Mouse (Mus musculus) liver, embryonic 14.5 days (tissue): Measurements from ENCODE around the gene Gm10647. TPM values are rescaled to one million over a fixed set of nuclear protein-coding genes. Genes with fewer than 3 reads are reported as not detected.
A peak's percentile ranks its signal among the peaks of the same experiment; 100 is the strongest.

ENCODE experiments used
- ATAC-seq: fragments of 200-750 bp; cut with Nextera tagmentation; 2 replicates; pipeline ENCODE4 v1.8.0; 2017; ENCODE audit warnings: moderate number of reproducible peaks, mild to moderate bottlenecking, moderate library complexity; ENCODE audit not compliant: insufficient read depth
- DNase-seq, 3 experiments: peaks; one replicate each; pipeline ENCODE4 v3.0.0-alpha.2; 2012 to 2013; ENCODE audit warnings: low read depth in 3 of 3, low spot score in 3 of 3
- H3K27ac ChIP-seq: fragments of 300-500 bp; sonication (generic); 2 replicates; pipeline ENCODE4 v1.5.1; 2014; ENCODE audit warnings: moderate library complexity, mild to moderate bottlenecking, control low read depth, inconsistent platforms
- H3K27me3 ChIP-seq: fragments of 300-500 bp; sonication (generic); 2 replicates; pipeline ENCODE4 v1.6.1; 2014; ENCODE audit warnings: mild to moderate bottlenecking, low read length, moderate library complexity; ENCODE audit not compliant: control insufficient read depth, insufficient read depth
- H3K36me3 ChIP-seq: fragments of 300-500 bp; sonication (generic); replicated peaks from 2 replicates; pipeline ENCODE4 v1.6.1; 2014; ENCODE audit warnings: low read depth; ENCODE audit not compliant: control insufficient read depth, insufficient read depth
- H3K4me1 ChIP-seq, 2 experiments: fragments of 200-500 bp in 1 of 2; fragments of 300-500 bp in 1 of 2; sonication (generic) in 1 of 2; replicated peaks; 2 replicates each; pipeline ENCODE4 v1.6.1; 2012 to 2014; ENCODE audit warnings: antibody characterized with exemption in 1 of 2, inconsistent platforms in 1 of 2, low read length in 1 of 2; ENCODE audit not compliant: control insufficient read depth in 2 of 2, insufficient read depth in 2 of 2
- H3K4me2 ChIP-seq: fragments of 300-500 bp; sonication (generic); 2 replicates; pipeline ENCODE4 v1.6.1; 2014; ENCODE audit warnings: low read depth, mild to moderate bottlenecking, control low read depth, moderate library complexity
- H3K4me3 ChIP-seq, 2 experiments: fragments of 200-500 bp in 1 of 2; fragments of 300-500 bp in 1 of 2; sonication (generic) in 1 of 2; 2 replicates each; pipeline ENCODE4 v1.5.1; 2012 to 2014; ENCODE audit warnings: low read depth in 2 of 2, low read length in 2 of 2, mild to moderate bottlenecking in 2 of 2, control low read depth in 1 of 2, inconsistent platforms in 1 of 2, moderate library complexity in 1 of 2; ENCODE audit not compliant: insufficient read depth in 1 of 2
- H3K9ac ChIP-seq: fragments of 300-500 bp; sonication (generic); replicated peaks from 2 replicates; pipeline ENCODE4 v1.6.1; 2014; ENCODE audit warnings: mild to moderate bottlenecking, control low read depth, moderate library complexity
- H3K9me3 ChIP-seq: fragments of 300-500 bp; sonication (generic); 2 replicates; pipeline ENCODE4 v1.6.1; 2016; ENCODE audit warnings: low read length, mixed read lengths; ENCODE audit not compliant: control insufficient read depth
- CTCF ChIP-seq: IDR thresholded peaks from 2 replicates; pipeline ENCODE4 v1.5.1; 2016; ENCODE audit warnings: antibody characterized with exemption, low read depth, control low read depth
- EP300 ChIP-seq: IDR thresholded peaks from 2 replicates; pipeline ENCODE4 v1.6.1; 2016; ENCODE audit warnings: antibody characterized with exemption, low read depth
- WGBS: fragments of 180-500 bp; shearing (Covaris S2); extraction: QIAGEN DNeasy Blood & Tissue Kit; methylation state at CpG from one replicate; pipeline ENCODE4 v1.1.7; 2014; ENCODE audit not compliant: insufficient replicate concordance; 5-methylcytosine and 5-hydroxymethylcytosine counted together
- polyA plus RNA-seq, 2 experiments: library from polyadenylated mRNA; depleted of rRNA in 1 of 2; stranded (reverse) in 1 of 2; unstranded in 1 of 2; fragments of >200 nt; fragmentation: Nextera tagmentation in 1 of 2; extraction: Ambion mirVana in 1 of 2; gene quantifications; 2 replicates each; pipeline versions ENCODE4 v1.2.1 to v1.2.3; 2012 to 2014

Gm10647 gene
- polyA plus RNA-seq, 2 experiments, result 0.06 to 0.08 TPM

GRCm38 (mm10) chr9:66835097-66835480, 38.2 kb downstream of the Gm10647 start:
- Histone ChIP-seq H3K36me3 (no peaks in the 10 kb centered on the region), H3K4me3 (peak overlapping the region; percentile 56 to 58), H3K9me3 (no peaks in the 10 kb centered on the region), H3K9ac (peak overlapping the region; percentile 59; the same call in 1 of the 2 replicates), H3K27me3 (no peaks in the 10 kb centered on the region; the same call in 1 of the 2 replicates), H3K27ac (no peak overlapping the region), H3K4me2 (peak overlapping the region; percentile 95), H3K4me1 (peaks cover 4 to 11% of the 10 kb centered on the region in 2 experiments; a peak in 3 of 4 replicates)
- ATAC-seq, result peak; percentile 49
- under 1% methylated on average over 24 of the region's 24 CpGs for WGBS
- DNase-seq, result peak in 1 of 3 experiments; percentile 31
- TF ChIP-seq EP300, result no peak
- peak; percentile 32; the same call in 1 of the 2 replicates for TF ChIP-seq CTCF

- no peaks in the 10 kb centered on the region; a peak in 1 of 4 replicates for H3K4me1 ChIP-seq
- WGBS, result 85% methylated on average over 5 of the region's 5 CpGs
Measured at GRCm38 (mm10) chr9:66846822-66847221, 50.0 kb downstream of the Gm10647 start.

More at GRCm38 (mm10) chr9:66846822-66847221, 50.0 kb downstream of the Gm10647 start:
- ATAC-seq (no peak), DNase-seq (no peak)
- Histone ChIP-seq H3K27me3 (no peaks in the 10 kb centered on the region), H3K9ac (no peak overlapping the region), H3K4me2 (no peak overlapping the region), H3K36me3 (peaks cover 30% of the 10 kb centered on the region), H3K27ac (no peak overlapping the region), H3K4me3 (no peak overlapping the region), H3K9me3 (no peaks in the 10 kb centered on the region)
- TF ChIP-seq EP300 (no peak), CTCF (no peak)

Other genes starting within 250 kb of the Gm10647 start
- 3.6 and 6.7 TPM in 2 replicates for gene Usp3, start 203.9 kb upstream of the Gm10647 start, polyA plus RNA-seq (2012; rRNA removed)
- 14.8 TPM in 2 replicates for gene Usp3, start 203.9 kb upstream of the Gm10647 start, polyA plus RNA-seq (2014; fragmentation: Nextera tagmentation; extraction: Ambion mirVana)
- gene Car12, start 83.4 kb upstream of the Gm10647 start, polyA plus RNA-seq (2012; rRNA removed), result 0.15 and 0.17 TPM in 2 replicates
- 0.09 and 0.10 TPM in 2 replicates for gene Car12, start 83.4 kb upstream of the Gm10647 start, polyA plus RNA-seq (2014; fragmentation: Nextera tagmentation; extraction: Ambion mirVana)
- 0.32 and 0.46 TPM in 2 replicates for gene Aph1b, start 1.5 kb upstream of the Gm10647 start, polyA plus RNA-seq (2012; rRNA removed)
- gene Aph1b, start 1.5 kb upstream of the Gm10647 start, polyA plus RNA-seq (2014; fragmentation: Nextera tagmentation; extraction: Ambion mirVana), result 1.3 and 1.5 TPM in 2 replicates
- gene Aph1c, start 37.7 kb downstream of the Gm10647 start, polyA plus RNA-seq (2012; rRNA removed), result 0.77 and 0.80 TPM in 2 replicates
- gene Aph1c, start 37.7 kb downstream of the Gm10647 start, polyA plus RNA-seq (2014; fragmentation: Nextera tagmentation; extraction: Ambion mirVana), result 2.4 and 2.5 TPM in 2 replicates
- gene Rab8b, start 122.6 kb downstream of the Gm10647 start, polyA plus RNA-seq (2012; rRNA removed), result 15.1 and 20.6 TPM in 2 replicates
- 17.9 and 18.3 TPM in 2 replicates for gene Rab8b, start 122.6 kb downstream of the Gm10647 start, polyA plus RNA-seq (2014; fragmentation: Nextera tagmentation; extraction: Ambion mirVana)
- gene Rps27l, start 149.0 kb downstream of the Gm10647 start, polyA plus RNA-seq (2012; rRNA removed), result 176 and 238 TPM in 2 replicates
- gene Rps27l, start 149.0 kb downstream of the Gm10647 start, polyA plus RNA-seq (2014; fragmentation: Nextera tagmentation; extraction: Ambion mirVana), result 612 and 652 TPM in 2 replicates
- 3.8 and 5.6 TPM in 2 replicates for gene Lactb, start 178.4 kb downstream of the Gm10647 start, polyA plus RNA-seq (2012; rRNA removed)
- gene Lactb, start 178.4 kb downstream of the Gm10647 start, polyA plus RNA-seq (2014; fragmentation: Nextera tagmentation; extraction: Ambion mirVana), result 6.8 and 7.7 TPM in 2 replicates